In the genomic region with DNA sequence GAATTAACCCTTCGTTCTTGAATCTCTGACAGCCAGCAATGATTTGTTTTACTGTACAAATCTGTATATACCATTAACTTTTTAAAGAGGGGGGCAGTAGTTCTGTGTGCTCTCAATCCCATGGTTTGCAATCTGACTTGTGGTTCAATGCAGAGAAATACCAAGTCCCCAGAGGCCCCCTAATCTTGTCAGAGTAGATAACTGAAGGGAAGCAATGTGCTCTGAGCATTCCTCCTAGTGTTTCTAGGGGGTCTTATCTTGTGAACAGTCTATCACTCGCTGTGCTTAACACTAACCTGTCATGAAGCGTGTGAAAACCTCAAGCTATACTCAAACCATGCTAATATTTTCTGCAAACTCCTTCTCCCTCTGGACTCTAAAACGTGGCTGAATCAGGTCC, we compare ENCODE assay signal across 14 mouse cellular contexts.
"Had no signal": no experiment of that assay in that cellular context is flagged by ENCODE, and none has a peak within 500 bp of the region (broad histone marks: within the 10 kb centered on the region; RNA-seq: fewer than 3 reads in every experiment).

No protein-coding gene starts in this region.

- H3K36me3 ChIP-seq: limb, embryonic 12.5 days; liver, embryonic 13.5 days; lung, embryonic 15.5 days; neural tube, embryonic 12.5 days had no signal

- H3K4me1 ChIP-seq: limb, embryonic 12.5 days; lung, embryonic 15.5 days; neural tube, embryonic 12.5 days had no signal

- H3K4me2 ChIP-seq: limb, embryonic 12.5 days; liver, embryonic 13.5 days; lung, embryonic 15.5 days; neural tube, embryonic 12.5 days had no signal

- H3K9ac ChIP-seq: limb, embryonic 12.5 days; liver, embryonic 13.5 days; liver, postnatal 0 days; lung, embryonic 15.5 days; neural tube, embryonic 12.5 days had no signal

- H3K27me3 ChIP-seq: liver, embryonic 13.5 days; lung, embryonic 15.5 days; neural tube, embryonic 12.5 days had no signal

- H3K9me3 ChIP-seq: limb, embryonic 12.5 days; liver, embryonic 13.5 days; lung, embryonic 15.5 days; neural tube, embryonic 12.5 days had no signal

- ATAC-seq: liver, postnatal 0 days had no signal

- H3K27ac ChIP-seq: layer of hippocampus, adult 2 months; limb, embryonic 12.5 days; liver, embryonic 13.5 days; lung, embryonic 15.5 days; macrophage; neural tube, embryonic 12.5 days; stomach, postnatal 0 days had no signal

- H3K4me3 ChIP-seq: layer of hippocampus, adult 2 months; limb, embryonic 12.5 days; liver, embryonic 13.5 days; lung, embryonic 15.5 days; neural tube, embryonic 12.5 days had no signal

- DNase-seq: kidney, postnatal 10 days; kidney, postnatal 4 days; liver; liver, embryonic 13.5 days; liver, postnatal 0 days; lung, postnatal 14 days; midbrain, embryonic 14.5 days; thymus, postnatal 4 days had no signal
